Mouse (Mus musculus): ENCODE measurements around the gene Gopc.
A peak's percentile ranks its signal among the peaks of the same experiment; 100 is the strongest.

GRCm38 (mm10) chr10:52331007-52331406 lies 50.9 kb downstream of the Gopc start:
- peak; percentile 88 for TF ChIP-seq CTCF (conservative IDR thresholded peaks at IDR 0.05; ENCODE audit: low read length)
- TF ChIP-seq NANOG (IDR thresholded peaks at IDR 0.05; ENCODE audit: borderline replicate concordance, low read length): no peak
- TF ChIP-seq POU5F1 (IDR thresholded peaks at IDR 0.05; ENCODE audit: borderline replicate concordance, low read length): no peak
